7 mouse cellular contexts compared by ENCODE assay signal in genomic region chr6:88874868-88875508, GRCm38 (mm10). TPM values are rescaled to one million over a fixed set of nuclear protein-coding genes. Genes with fewer than 3 reads are reported as not detected.
DNase-seq lines count a peak whose midpoint lies in the region; ATAC-seq lines count a peak whose summit lies in the region.

Podxl2 (minus strand) TSS chr6:88875044.

- H3K27me3 ChIP-seq in embryonic facial prominence, embryonic 11.5 days (ENCODE audit: control insufficient read depth, insufficient read depth, low read length) = no peaks in the 10 kb centered on the region
- H3K27me3 ChIP-seq in limb, embryonic 12.5 days = peaks cover 14% of the 10 kb centered on the region
- H3K27me3 ChIP-seq in midbrain, embryonic 13.5 days = peaks cover 5% of the 10 kb centered on the region; the same call in 1 of the 2 replicates
- H3K27me3 ChIP-seq in stomach, embryonic 16.5 days (ENCODE audit: control insufficient read depth, insufficient read depth, low read length) = 0 out of 2 replicates have a peak, but pooled peaks cover 4% of the 10 kb centered on the region

- H3K4me2 ChIP-seq in embryonic facial prominence, embryonic 11.5 days (ENCODE audit: low read depth, low read length) = peak within 1 kb of the TSS; percentile 98
- peak within 1 kb of the TSS; percentile 96 for H3K4me2 ChIP-seq in limb, embryonic 12.5 days
- peak within 1 kb of the TSS; percentile 94 for H3K4me2 ChIP-seq in midbrain, embryonic 13.5 days (replicated peaks)
- peak within 1 kb of the TSS; percentile 96 for H3K4me2 ChIP-seq in stomach, embryonic 16.5 days (ENCODE audit: low read depth, low read length)

- WGBS in embryonic facial prominence, embryonic 11.5 days = 6% methylated on average over 54 of the region's 63 CpGs
- 5% methylated on average over 62 of the region's 63 CpGs for WGBS in limb, embryonic 12.5 days
- WGBS in midbrain, embryonic 13.5 days = 6% methylated on average over 57 of the region's 63 CpGs
- WGBS in stomach, embryonic 16.5 days = 5% methylated on average over 54 of the region's 63 CpGs

- H3K27ac ChIP-seq in embryonic facial prominence, embryonic 11.5 days (replicated peaks; ENCODE audit: low read depth, low read length) = no peak within 1 kb of the TSS
- H3K27ac ChIP-seq in limb, embryonic 12.5 days = no peak within 1 kb of the TSS
- H3K27ac ChIP-seq in midbrain, embryonic 13.5 days = peak within 1 kb of the TSS; percentile 93
- H3K27ac ChIP-seq in stomach, embryonic 16.5 days (ENCODE audit: low read length) = no peak within 1 kb of the TSS

- ATAC-seq in embryonic facial prominence, embryonic 11.5 days (replicated peaks; ENCODE audit: insufficient number of reproducible peaks, low FRiP score, low TSS enrichment, low read depth) = peak; percentile 77
- ATAC-seq in limb, embryonic 12.5 days (ENCODE audit: insufficient number of reproducible peaks, insufficient read depth, low FRiP score, low TSS enrichment, low read depth) = peak; percentile 52
- peak; percentile 71 for ATAC-seq in midbrain, embryonic 13.5 days
- peak; percentile 75; the same call in 1 of the 2 replicates for ATAC-seq in stomach, embryonic 16.5 days (ENCODE audit: insufficient read depth, low FRiP score)

- H3K36me3 ChIP-seq in embryonic facial prominence, embryonic 11.5 days (replicated peaks; ENCODE audit: control insufficient read depth, insufficient read depth, low read depth, low read length) = no peaks in the 10 kb centered on the region
- no peaks in the 10 kb centered on the region for H3K36me3 ChIP-seq in limb, embryonic 12.5 days
- no peaks in the 10 kb centered on the region for H3K36me3 ChIP-seq in midbrain, embryonic 13.5 days
- H3K36me3 ChIP-seq in stomach, embryonic 16.5 days (ENCODE audit: control insufficient read depth, insufficient read depth, low read length) = no peaks in the 10 kb centered on the region

- peak within 1 kb of the TSS; percentile 74 for H3K4me3 ChIP-seq in embryonic facial prominence, embryonic 11.5 days (ENCODE audit: low read depth, low read length)
- peak within 1 kb of the TSS; percentile 88 for H3K4me3 ChIP-seq in limb, embryonic 12.5 days (replicated peaks)
- H3K4me3 ChIP-seq in midbrain, embryonic 13.5 days (replicated peaks) = peak within 1 kb of the TSS; percentile 96
- peak within 1 kb of the TSS; percentile 68 for H3K4me3 ChIP-seq in stomach, embryonic 16.5 days (replicated peaks; ENCODE audit: low read length)

- DNase-seq in brain, adult 2 months (ENCODE audit: low read depth, low spot score) = peak; percentile 92
- DNase-seq in embryonic facial prominence, embryonic 11.5 days (ENCODE audit: low spot score) = peak; percentile 88
- peak; percentile 98 for DNase-seq in heart, adult 11 months
- DNase-seq in kidney, adult 18-20 months = peak; percentile 47

- no peaks in the 10 kb centered on the region; the same call in 1 of the 2 replicates for H3K4me1 ChIP-seq in embryonic facial prominence, embryonic 11.5 days (ENCODE audit: control insufficient read depth, insufficient read depth, low read length)
- H3K4me1 ChIP-seq in limb, embryonic 12.5 days (replicated peaks) = peaks cover 26% of the 10 kb centered on the region
- H3K4me1 ChIP-seq in midbrain, embryonic 13.5 days (replicated peaks) = peaks cover 40% of the 10 kb centered on the region
- 0 out of 2 replicates have a peak, but pooled peaks cover 7% of the 10 kb centered on the region for H3K4me1 ChIP-seq in stomach, embryonic 16.5 days (ENCODE audit: control insufficient read depth, insufficient read depth, low read length)

- peak within 1 kb of the TSS; percentile 80 for H3K9ac ChIP-seq in embryonic facial prominence, embryonic 11.5 days (replicated peaks; ENCODE audit: low read length)
- H3K9ac ChIP-seq in limb, embryonic 12.5 days (replicated peaks) = peak within 1 kb of the TSS; percentile 91
- H3K9ac ChIP-seq in midbrain, embryonic 13.5 days (replicated peaks) = peak within 1 kb of the TSS; percentile 98
- peak within 1 kb of the TSS; percentile 84 for H3K9ac ChIP-seq in stomach, embryonic 16.5 days (ENCODE audit: low read length)

- no peaks in the 10 kb centered on the region for H3K9me3 ChIP-seq in embryonic facial prominence, embryonic 11.5 days (replicated peaks; ENCODE audit: control insufficient read depth, low read length)
- no peaks in the 10 kb centered on the region for H3K9me3 ChIP-seq in limb, embryonic 12.5 days
- H3K9me3 ChIP-seq in midbrain, embryonic 13.5 days = no peaks in the 10 kb centered on the region
- no peaks in the 10 kb centered on the region for H3K9me3 ChIP-seq in stomach, embryonic 16.5 days (replicated peaks; ENCODE audit: control insufficient read depth, low read length)

RNA-seq across cellular contexts. Expression of gene Podxl2, which starts in this region (rescaled TPM):
- polyA plus RNA-seq in embryonic facial prominence, embryonic 11.5 days (2014; fragmentation: Nextera tagmentation; extraction: Ambion mirVana) = 56.8 and 71.1 TPM in 2 replicates
- 93.5 and 97.8 TPM in 2 replicates for polyA plus RNA-seq in limb, embryonic 12.5 days (2016; fragmentation: Nextera tagmentation; extraction: Ambion mirVana)
- polyA plus RNA-seq in midbrain, embryonic 13.5 days (2015; fragmentation: Nextera tagmentation; extraction: Ambion mirVana) = 478 and 520 TPM in 2 replicates
- 34.4 and 38.4 TPM in 2 replicates for polyA plus RNA-seq in stomach, embryonic 16.5 days (2015; fragmentation: Nextera tagmentation; extraction: Ambion mirVana)

Comparison
In these comparisons a context has a peak if more than half of its experiments do, and no peak if none do; other contexts are left out.
1. DNase-seq: peak in every context shown above with its lines; median percentile 98 in heart, adult 11 months; 92 in brain, adult 2 months; 88 in embryonic facial prominence, embryonic 11.5 days; 47 in kidney, adult 18-20 months.